Mouse (Mus musculus) Patski (cell line): ENCODE data around the gene Bmpr2. TPM values are rescaled to one million over a fixed set of nuclear protein-coding genes. Genes with fewer than 3 reads are reported as not detected.

Experiments used
- ATAC-seq: fragments of 100-300 bp; one replicate; pipeline ENCODE4 v1.8.0; 2021
- CTCF ChIA-PET: fragments of 350-600 bp; sonication (Branson Sonifier 250); formaldehyde crosslinking; loops from one replicate; lab custom pipeline; 2022; ENCODE audit warnings: inconsistent platforms; lab: Charles Lee
- POLR2A ChIA-PET: fragments of 350-600 bp; sonication (Branson Sonifier 250); formaldehyde crosslinking; loops from one replicate; lab custom pipeline; 2022; ENCODE audit warnings: antibody characterized with exemption, inconsistent platforms; lab: Charles Lee
- DNase-seq: peaks from one replicate; pipeline ENCODE4 v3.0.0-alpha.2; 2011; ENCODE audit warnings: low read depth, low spot score
- H3K27me3 ChIP-seq: fragments of 371-371 bp; one replicate; pipeline ENCODE4 v1.5.1; 2021
- CTCF ChIP-seq: fragments of 100-300 bp; IDR thresholded peaks from one replicate; pipeline ENCODE4 v1.5.1; 2021
- in situ Hi-C: fragments of 300-500 bp; cut with MboI; formaldehyde crosslinking; loops from 3 replicates; pipeline ENCODE4 v1.11.1; 2018; ENCODE audit warnings: low pct_unique_long_range_greater_than_20kb, mixed read lengths
- polyA plus RNA-seq: library from polyadenylated mRNA; unstranded; gene quantifications from one replicate; pipeline ENCODE4 v1.2.3, GENCODE M21; 2021

Gene Bmpr2
- polyA plus RNA-seq, 1 experiment from 2014 or later = 22.1 TPM

GRCm38 (mm10) chr1:59789741-59790140 lies 26.5 kb downstream of the Bmpr2 start:
- no peak for DNase-seq
- ChIA-PET POLR2A (interaction anchor here (0.7 kb wide), 1 partner anchor 55 kb away, joined by 4 read pairs; no protein-coding TSS in a partner anchor), CTCF (interaction anchor here (1.3 kb wide), 1 partner anchor 9 kb away, joined by 3 read pairs; no protein-coding TSS in a partner anchor)
- TF ChIP-seq CTCF = no peak
- in situ Hi-C loops = no loop called here
- no peaks in the 10 kb centered on the region for H3K27me3 ChIP-seq
- ATAC-seq = no peak

- ATAC-seq (no peak), DNase-seq (peak; percentile 24)
- ChIA-PET CTCF (no interaction called here), POLR2A (no interaction called here)
- H3K27me3 ChIP-seq = no peaks in the 10 kb centered on the region
- TF ChIP-seq CTCF = no peak
- in situ Hi-C loops = no loop called here
Measured at GRCm38 (mm10) chr1:59795336-59795735, 32.1 kb downstream of the Bmpr2 start.

- H3K27me3 ChIP-seq = no peaks in the 10 kb centered on the region
- in situ Hi-C loops = no loop called here
- ATAC-seq (no peak), DNase-seq (no peak)
- CTCF ChIA-PET = interaction anchor here (1.4 kb wide), 1 partner anchor 11 kb away, joined by 3 read pairs; no protein-coding TSS in a partner anchor
- TF ChIP-seq CTCF = no peak
- POLR2A ChIA-PET = no interaction called here
Measured at GRCm38 (mm10) chr1:59797865-59798264, 34.7 kb downstream of the Bmpr2 start.

- H3K27me3 ChIP-seq = no peaks in the 10 kb centered on the region
- ChIA-PET CTCF (no interaction called here), POLR2A (no interaction called here)
- no peak for TF ChIP-seq CTCF
- ATAC-seq = no peak
- DNase-seq = no peak
- in situ Hi-C loops = no loop called here
Measured at GRCm38 (mm10) chr1:59804363-59804762, 41.2 kb downstream of the Bmpr2 start.

- DNase-seq = no peak
- in situ Hi-C loops = no loop called here
- CTCF ChIA-PET = interaction anchor here (1.0 kb wide), 1 partner anchor 8 kb away, joined by 4 read pairs; no protein-coding TSS in a partner anchor
Measured at GRCm38 (mm10) chr1:59809921-59810320, 46.7 kb downstream of the Bmpr2 start.

GRCm38 (mm10) chr1:59812782-59813181 lies 49.6 kb downstream of the Bmpr2 start:
- in situ Hi-C loops = no loop called here
- DNase-seq (no peak), ATAC-seq (no peak)
- TF ChIP-seq CTCF = peak; percentile 31
- CTCF ChIA-PET = no interaction called here
- POLR2A ChIA-PET = no interaction called here
- H3K27me3 ChIP-seq = no peaks in the 10 kb centered on the region

More at GRCm38 (mm10) chr1:59809921-59810320, 46.7 kb downstream of the Bmpr2 start:
- TF ChIP-seq CTCF = no peak
- no peak for ATAC-seq
- POLR2A ChIA-PET = no interaction called here
- H3K27me3 ChIP-seq = no peaks in the 10 kb centered on the region

- CTCF ChIA-PET = no interaction called here
- no peak for ATAC-seq
Measured at GRCm38 (mm10) chr1:59825421-59825820, 62.2 kb downstream of the Bmpr2 start.

GRCm38 (mm10) chr1:59826583-59826982 lies 63.4 kb downstream of the Bmpr2 start:
- ChIA-PET POLR2A (no interaction called here), CTCF (interaction anchor here (0.7 kb wide), 1 partner anchor 14 kb away, joined by 3 read pairs; no protein-coding TSS in a partner anchor)
- TF ChIP-seq CTCF = no peak
- in situ Hi-C loops = no loop called here
- ATAC-seq (no peak), DNase-seq (no peak)
- no peaks in the 10 kb centered on the region for H3K27me3 ChIP-seq

More at GRCm38 (mm10) chr1:59825421-59825820, 62.2 kb downstream of the Bmpr2 start:
- TF ChIP-seq CTCF = no peak
- DNase-seq = no peak
- POLR2A ChIA-PET = no interaction called here
- in situ Hi-C loops = no loop called here
- H3K27me3 ChIP-seq = no peaks in the 10 kb centered on the region

GRCm38 (mm10) chr1:59829410-59829809 lies 66.2 kb downstream of the Bmpr2 start:
- ATAC-seq = no peak
- TF ChIP-seq CTCF = no peak
- DNase-seq = no peak
- in situ Hi-C loops = no loop called here
- H3K27me3 ChIP-seq = no peaks in the 10 kb centered on the region
- ChIA-PET POLR2A (no interaction called here), CTCF (interaction anchor here (1.6 kb wide), 1 partner anchor 11 kb away, joined by 4 read pairs; no protein-coding TSS in a partner anchor)

GRCm38 (mm10) chr1:59830194-59830593 lies 67.0 kb downstream of the Bmpr2 start:
- TF ChIP-seq CTCF = no peak
- no peaks in the 10 kb centered on the region for H3K27me3 ChIP-seq
- ATAC-seq (no peak), DNase-seq (no peak)
- ChIA-PET CTCF (interaction anchor here (0.8 to 1.6 kb wide), 3 partner anchors 11 to 22 kb away, joined by 3 to 4 read pairs (median 4); no protein-coding TSS in a partner anchor), POLR2A (interaction anchor here (0.7 kb wide), 1 partner anchor 215 kb away, joined by 3 read pairs; no protein-coding TSS in a partner anchor)
- in situ Hi-C loops = no loop called here

GRCm38 (mm10) chr1:59833723-59834122 lies 70.5 kb downstream of the Bmpr2 start:
- in situ Hi-C loops = no loop called here
- ATAC-seq (no peak), DNase-seq (peak; percentile 19)
- CTCF ChIA-PET = no interaction called here
- no peaks in the 10 kb centered on the region for H3K27me3 ChIP-seq
- POLR2A ChIA-PET = no interaction called here
- no peak for TF ChIP-seq CTCF
